ENCODE assay signal across 8 mouse cellular contexts in genomic region chr5:142401641-142402625, GRCm38 (mm10). TPM values are rescaled to one million over a fixed set of nuclear protein-coding genes. Genes with fewer than 3 reads are reported as not detected.
A peak's percentile ranks its signal among the peaks of the same experiment; 100 is the strongest.
DNase-seq lines count a peak whose midpoint lies in the region; ATAC-seq and TF ChIP-seq lines count a peak whose summit lies in the region.

No protein-coding gene starts in this region.

- DNase-seq in kidney, postnatal 10 days = no peak
- peak; percentile 54 for DNase-seq in NIH3T3 (ENCODE audit: low read depth)
- no peak for DNase-seq in embryonic facial prominence, embryonic 14.5 days (ENCODE audit: low spot score)
- no peak for DNase-seq in hindbrain, embryonic 14.5 days (ENCODE audit: low spot score)
- no peak for DNase-seq in left cerebral cortex, postnatal 14 days (ENCODE audit: low spot score in 2 of 2)

- H3K9me3 ChIP-seq in kidney, embryonic 16.5 days (ENCODE audit: low read length) = no peaks in the 10 kb centered on the region
- H3K9me3 ChIP-seq in embryonic facial prominence, embryonic 14.5 days (ENCODE audit: control insufficient read depth, low read length) = no peaks in the 10 kb centered on the region
- H3K9me3 ChIP-seq in hindbrain, embryonic 14.5 days (ENCODE audit: control insufficient read depth, low read length) = no peaks in the 10 kb centered on the region
- no peaks in the 10 kb centered on the region for H3K9me3 ChIP-seq in lung, embryonic 16.5 days (ENCODE audit: control insufficient read depth, low read length)

- under 1% methylated on average over 57 of the region's 67 CpGs for WGBS in kidney, embryonic 16.5 days
- WGBS in embryonic facial prominence, embryonic 14.5 days = 1% methylated on average over 23 of the region's 67 CpGs
- under 1% methylated on average over 66 of the region's 67 CpGs for WGBS in hindbrain, embryonic 14.5 days
- WGBS in lung, embryonic 16.5 days = under 1% methylated on average over 48 of the region's 67 CpGs
- WGBS in small intestine, adult 2 months = under 1% methylated on average over 63 of the region's 67 CpGs

- intact Hi-C loops in left cerebral cortex, postnatal 14 days (cut with DNase I) = loop anchor here (1.0 to 2.0 kb wide), 2 partner anchors 35 to 39 kb away; no protein-coding TSS in a partner anchor

- TF ChIP-seq POLR2A in small intestine, adult 2 months (IDR thresholded peaks at IDR 0.05; ENCODE audit: low read depth, low read length) = no peak

- peak; percentile 67 for ATAC-seq in kidney, embryonic 16.5 days (ENCODE audit: low FRiP score, low TSS enrichment)
- ATAC-seq in embryonic facial prominence, embryonic 14.5 days (ENCODE audit: low read depth) = peak; percentile 60
- ATAC-seq in hindbrain, embryonic 14.5 days (ENCODE audit: low FRiP score) = peak; percentile 15; the same call in 1 of the 2 replicates
- ATAC-seq in lung, embryonic 16.5 days (ENCODE audit: low read depth) = peak; percentile 60

- H3K4me1 ChIP-seq in kidney, embryonic 16.5 days (ENCODE audit: insufficient read depth, low read length) = peaks cover 56% of the 10 kb centered on the region
- peaks cover 29% of the 10 kb centered on the region for H3K4me1 ChIP-seq in embryonic facial prominence, embryonic 14.5 days (ENCODE audit: control insufficient read depth, insufficient read depth, low read length)
- peaks cover 37% of the 10 kb centered on the region for H3K4me1 ChIP-seq in hindbrain, embryonic 14.5 days (replicated peaks; ENCODE audit: control insufficient read depth, insufficient read depth, low read length)
- peaks cover 45% of the 10 kb centered on the region for H3K4me1 ChIP-seq in lung, embryonic 16.5 days (replicated peaks; ENCODE audit: control insufficient read depth, insufficient read depth, low read length)
- H3K4me1 ChIP-seq in small intestine, adult 2 months (ENCODE audit: control insufficient read depth, insufficient read depth, insufficient read length, low read length) = peaks cover 26% of the 10 kb centered on the region; the same call in 1 of the 2 replicates

- no peaks in the 10 kb centered on the region for H3K27me3 ChIP-seq in kidney, embryonic 16.5 days (ENCODE audit: insufficient read depth, low read length)
- no peaks in the 10 kb centered on the region for H3K27me3 ChIP-seq in embryonic facial prominence, embryonic 14.5 days (replicated peaks; ENCODE audit: control insufficient read depth, insufficient read depth, low read length)
- H3K27me3 ChIP-seq in hindbrain, embryonic 14.5 days (ENCODE audit: control insufficient read depth, insufficient read depth, low read length) = no peaks in the 10 kb centered on the region
- no peaks in the 10 kb centered on the region for H3K27me3 ChIP-seq in lung, embryonic 16.5 days (ENCODE audit: control insufficient read depth, insufficient read depth, low read depth, low read length)
- H3K27me3 ChIP-seq in small intestine, adult 2 months (ENCODE audit: control insufficient read depth, insufficient read depth, low read length) = no peaks in the 10 kb centered on the region

- TF ChIP-seq CTCF in small intestine, adult 2 months (IDR thresholded peaks at IDR 0.05; ENCODE audit: extremely low read depth, insufficient read length, insufficient replicate concordance, low read depth, low read length) = no peak

- H3K36me3 ChIP-seq in kidney, embryonic 16.5 days (ENCODE audit: insufficient read depth, low read length) = no peaks in the 10 kb centered on the region; the same call in 1 of the 2 replicates
- H3K36me3 ChIP-seq in embryonic facial prominence, embryonic 14.5 days (ENCODE audit: control insufficient read depth, insufficient read depth, low read length) = peaks cover 15% of the 10 kb centered on the region; the same call in 1 of the 2 replicates
- peaks cover 3% of the 10 kb centered on the region; the same call in 1 of the 2 replicates for H3K36me3 ChIP-seq in hindbrain, embryonic 14.5 days (replicated peaks; ENCODE audit: control insufficient read depth, insufficient read depth)
- no peaks in the 10 kb centered on the region for H3K36me3 ChIP-seq in lung, embryonic 16.5 days (ENCODE audit: control insufficient read depth, insufficient read depth, low read length)
- H3K36me3 ChIP-seq in small intestine, adult 2 months (ENCODE audit: control insufficient read depth, insufficient read depth, low read length) = peaks cover 5% of the 10 kb centered on the region

- H3K27ac ChIP-seq in kidney, embryonic 16.5 days (ENCODE audit: low read length) = peak overlapping the region; percentile 85
- peak overlapping the region; percentile 83 for H3K27ac ChIP-seq in embryonic facial prominence, embryonic 14.5 days (replicated peaks; ENCODE audit: low read depth, low read length)
- H3K27ac ChIP-seq in hindbrain, embryonic 14.5 days = peak overlapping the region; percentile 83
- H3K27ac ChIP-seq in lung, embryonic 16.5 days (ENCODE audit: low read length) = peak overlapping the region; percentile 89
- peak overlapping the region; percentile 41 for H3K27ac ChIP-seq in small intestine, adult 2 months (ENCODE audit: insufficient read depth, low read depth, low read length)

- H3K4me3 ChIP-seq in kidney, embryonic 16.5 days (ENCODE audit: low read length) = peak overlapping the region; percentile 98
- H3K4me3 ChIP-seq in embryonic facial prominence, embryonic 14.5 days (ENCODE audit: low read depth, low read length) = peak overlapping the region; percentile 98
- peak overlapping the region; percentile 79 for H3K4me3 ChIP-seq in hindbrain, embryonic 14.5 days (replicated peaks; ENCODE audit: low read length)
- H3K4me3 ChIP-seq in lung, embryonic 16.5 days (ENCODE audit: low read length) = peak overlapping the region; percentile 100
- H3K4me3 ChIP-seq in small intestine, adult 2 months (ENCODE audit: low read depth, low read length) = peak overlapping the region; percentile 88

- H3K9ac ChIP-seq in kidney, embryonic 16.5 days (replicated peaks; ENCODE audit: low read length) = peak overlapping the region; percentile 92
- H3K9ac ChIP-seq in embryonic facial prominence, embryonic 14.5 days (ENCODE audit: low read depth, low read length) = peak overlapping the region; percentile 95
- peak overlapping the region; percentile 83 for H3K9ac ChIP-seq in hindbrain, embryonic 14.5 days
- H3K9ac ChIP-seq in lung, embryonic 16.5 days (ENCODE audit: low read length) = peak overlapping the region; percentile 98

- peak overlapping the region; percentile 94 for H3K4me2 ChIP-seq in kidney, embryonic 16.5 days (replicated peaks; ENCODE audit: low read depth, low read length)
- H3K4me2 ChIP-seq in embryonic facial prominence, embryonic 14.5 days (ENCODE audit: low read depth, low read length) = peak overlapping the region; percentile 79
- H3K4me2 ChIP-seq in hindbrain, embryonic 14.5 days (replicated peaks) = peak overlapping the region; percentile 65
- H3K4me2 ChIP-seq in lung, embryonic 16.5 days (ENCODE audit: low read depth, low read length) = peak overlapping the region; percentile 73

RNA-seq across cellular contexts. Expression of gene Foxk1, which starts 0.6 kb away (rescaled TPM):
- polyA plus RNA-seq in kidney, embryonic 16.5 days (2015; fragmentation: Nextera tagmentation; extraction: Ambion mirVana) = 3.6 and 4.4 TPM in 2 replicates
- 5.6 and 7.5 TPM in 2 replicates for polyA plus RNA-seq in embryonic facial prominence, embryonic 14.5 days (2014; fragmentation: Nextera tagmentation; extraction: Ambion mirVana)
- polyA plus RNA-seq in hindbrain, embryonic 14.5 days (2014; fragmentation: Nextera tagmentation; extraction: Ambion mirVana) = 5.4 and 5.9 TPM in 2 replicates
- polyA plus RNA-seq in lung, embryonic 16.5 days (2015; fragmentation: Nextera tagmentation; extraction: Ambion mirVana) = 3.1 and 3.3 TPM in 2 replicates
- polyA plus RNA-seq in small intestine, adult 2 months (2012; rRNA removed) = 11.2 and 58.0 TPM in 2 replicates
- 10 to 100 TPM; 40.6 to 43.4 TPM for total RNA-seq in left cerebral cortex, postnatal 14 days (2021)

Comparison
In these comparisons a context has a peak if more than half of its experiments do, and no peak if none do; other contexts are left out.
1. ATAC-seq: peak in every context shown above with its lines; median percentile 67 in kidney, embryonic 16.5 days; 60 in embryonic facial prominence, embryonic 14.5 days; 60 in lung, embryonic 16.5 days; 15 in hindbrain, embryonic 14.5 days.